Mouse (Mus musculus) central nervous system, embryonic 14 days (tissue): ENCODE measurements around the gene Bst2. TPM values are rescaled to one million over a fixed set of nuclear protein-coding genes. Genes with fewer than 3 reads are reported as not detected.

Experiments used
- polyA plus RNA-seq: library from polyadenylated mRNA; depleted of rRNA; stranded (reverse); fragments of >200 nt; gene quantifications from 2 replicates; pipeline ENCODE4 v1.2.3, GENCODE M21; 2012; rRNA removed

The Bst2 gene
- polyA plus RNA-seq, result 36.4 and 46.8 TPM in 2 replicates

DNA sequence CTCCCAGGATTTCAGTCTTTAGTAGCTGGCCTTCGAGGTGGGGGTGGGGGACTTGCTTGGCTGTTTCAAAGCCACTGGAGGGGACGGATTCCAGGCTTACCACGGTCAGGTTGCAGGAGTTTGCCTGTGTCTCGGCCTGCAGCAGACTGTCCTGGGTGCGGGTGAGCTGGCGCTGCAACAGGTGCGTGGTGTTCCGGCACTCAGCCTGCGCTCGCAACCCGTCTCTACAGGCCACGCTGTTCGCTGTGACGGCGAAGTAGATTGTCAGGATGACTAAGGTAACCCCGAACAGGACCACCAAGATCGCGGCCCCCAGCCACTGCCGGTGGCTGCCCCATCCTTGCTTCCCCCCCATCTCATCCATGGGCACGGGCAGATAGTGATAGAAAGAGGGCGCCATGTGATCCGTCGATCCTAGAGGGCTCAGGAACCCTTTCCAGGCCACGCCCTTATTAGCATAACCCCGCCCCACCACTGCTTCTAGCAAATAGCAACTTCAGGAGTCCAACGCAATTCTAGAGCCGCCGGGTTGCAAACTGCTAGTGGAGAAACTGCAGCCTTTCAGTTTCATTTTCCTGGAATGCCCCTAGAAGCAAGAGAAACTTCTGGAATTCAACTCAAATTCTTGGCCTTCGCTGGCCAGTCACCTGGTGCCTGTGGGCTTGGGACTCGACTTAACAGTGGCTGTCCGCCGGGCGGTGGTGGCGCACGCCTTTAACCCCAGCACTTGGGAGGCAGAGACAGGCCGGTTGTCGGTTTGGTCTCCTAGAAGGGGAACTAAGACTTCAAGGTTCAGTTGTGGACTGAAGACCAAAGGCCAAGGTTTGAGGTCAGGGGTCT, at the start of gene Bst2:
TSS of gene Bst2 (minus strand) at position 429 of the 840 bp plus-strand sequence.

DNA sequence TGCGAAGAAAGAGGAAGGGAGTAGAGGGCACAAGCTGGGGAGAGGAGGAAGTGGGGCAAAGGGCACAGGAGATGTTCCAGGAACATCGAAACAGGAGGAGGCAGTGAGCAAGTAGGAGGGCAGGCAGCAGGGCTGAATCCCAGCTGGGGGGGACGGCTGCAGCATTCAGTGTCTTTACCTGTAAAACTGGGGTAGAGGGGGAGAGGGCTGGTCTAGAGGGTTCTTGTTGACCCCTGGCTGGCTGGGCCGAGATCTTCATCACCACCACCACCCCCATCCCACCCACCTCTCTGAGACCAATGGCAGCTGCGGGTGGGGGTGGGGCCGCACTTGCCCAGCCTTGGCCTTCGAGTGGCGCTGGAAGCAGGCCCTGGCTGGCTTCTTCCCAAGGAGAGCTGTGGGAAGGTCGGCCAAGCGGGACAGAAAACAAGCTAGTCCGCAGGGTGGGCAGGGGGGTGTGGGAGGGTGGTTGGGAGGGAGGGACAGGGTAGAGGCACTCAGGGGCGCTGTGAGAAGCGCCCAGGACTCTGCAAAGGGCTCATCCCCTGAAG, 31.2 kb upstream of the Bst2 start, which contains the start of gene Slc27a1:
TSS of gene Slc27a1 (plus strand) at position 496 of the 551 bp plus-strand sequence.

GRCm38 (mm10) chr8:71566501-71566900, 29.2 kb upstream of the Bst2 start, which contains the start of gene Nxnl1:
Gene Nxnl1 (minus strand): TSS chr8:71566601.

GRCm38 (mm10) chr8:71558071-71558957, 21.1 kb upstream of the Bst2 start, which contains the start of gene Tmem221:
Gene Tmem221 (minus strand): TSS chr8:71558871.

GRCm38 (mm10) chr8:71542632-71543343, 5.5 kb upstream of the Bst2 start, which contains the start of gene Mvb12a:
Gene Mvb12a (plus strand): TSS chr8:71542922.

DNA sequence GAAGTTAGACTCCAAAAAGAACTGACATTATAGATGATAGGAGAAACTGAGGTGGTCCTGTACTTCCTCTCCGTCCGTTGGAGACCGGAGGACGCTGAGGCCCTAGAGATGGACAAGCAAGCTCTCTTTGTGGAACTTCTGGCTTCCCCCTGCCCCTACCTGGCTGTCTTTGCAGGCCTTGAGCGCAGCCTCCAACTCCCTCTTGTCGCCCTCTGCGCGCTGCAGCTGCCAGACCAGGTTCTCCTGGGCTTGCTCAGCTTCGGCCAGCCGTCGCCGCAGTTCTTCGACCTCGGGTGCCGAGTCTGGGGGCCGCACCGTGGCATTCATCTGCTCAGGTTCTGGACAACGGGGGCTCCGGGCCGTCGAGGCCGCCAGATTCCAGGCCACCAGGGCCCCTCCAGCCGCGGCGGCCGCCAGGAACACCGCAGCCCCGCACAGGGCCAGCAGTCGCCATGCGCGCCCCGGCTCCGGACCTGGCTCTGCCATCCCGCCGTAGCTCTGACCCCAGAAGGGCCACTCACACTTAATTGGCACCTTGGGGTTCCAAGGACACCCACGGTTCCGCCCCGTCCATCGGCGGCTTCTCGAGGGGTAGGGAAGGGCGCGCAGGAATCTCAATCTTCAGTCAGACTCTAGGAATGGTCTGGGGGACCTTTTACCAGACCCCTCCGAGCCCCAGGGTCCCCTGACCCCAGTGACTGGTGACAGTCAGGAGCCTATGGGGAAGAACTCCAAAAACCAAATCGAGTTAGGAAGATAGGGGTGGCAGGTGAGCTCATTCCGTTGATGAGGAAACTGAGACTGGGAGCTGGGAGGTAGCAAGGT, 11.8 kb downstream of the Bst2 start, which contains the start of gene Ccdc194:
TSS of gene Ccdc194 (minus strand) at position 486 of the 825 bp plus-strand sequence.

GRCm38 (mm10) chr8:71511644-71512043, 25.6 kb downstream of the Bst2 start, which contains the start of gene Plvap:
Gene Plvap (minus strand): TSS chr8:71511752.

GRCm38 (mm10) chr8:71487691-71488445, 49.4 kb downstream of the Bst2 start, which contains the start of gene Gtpbp3:
Gene Gtpbp3 (plus strand): TSS chr8:71488103.

DNA sequence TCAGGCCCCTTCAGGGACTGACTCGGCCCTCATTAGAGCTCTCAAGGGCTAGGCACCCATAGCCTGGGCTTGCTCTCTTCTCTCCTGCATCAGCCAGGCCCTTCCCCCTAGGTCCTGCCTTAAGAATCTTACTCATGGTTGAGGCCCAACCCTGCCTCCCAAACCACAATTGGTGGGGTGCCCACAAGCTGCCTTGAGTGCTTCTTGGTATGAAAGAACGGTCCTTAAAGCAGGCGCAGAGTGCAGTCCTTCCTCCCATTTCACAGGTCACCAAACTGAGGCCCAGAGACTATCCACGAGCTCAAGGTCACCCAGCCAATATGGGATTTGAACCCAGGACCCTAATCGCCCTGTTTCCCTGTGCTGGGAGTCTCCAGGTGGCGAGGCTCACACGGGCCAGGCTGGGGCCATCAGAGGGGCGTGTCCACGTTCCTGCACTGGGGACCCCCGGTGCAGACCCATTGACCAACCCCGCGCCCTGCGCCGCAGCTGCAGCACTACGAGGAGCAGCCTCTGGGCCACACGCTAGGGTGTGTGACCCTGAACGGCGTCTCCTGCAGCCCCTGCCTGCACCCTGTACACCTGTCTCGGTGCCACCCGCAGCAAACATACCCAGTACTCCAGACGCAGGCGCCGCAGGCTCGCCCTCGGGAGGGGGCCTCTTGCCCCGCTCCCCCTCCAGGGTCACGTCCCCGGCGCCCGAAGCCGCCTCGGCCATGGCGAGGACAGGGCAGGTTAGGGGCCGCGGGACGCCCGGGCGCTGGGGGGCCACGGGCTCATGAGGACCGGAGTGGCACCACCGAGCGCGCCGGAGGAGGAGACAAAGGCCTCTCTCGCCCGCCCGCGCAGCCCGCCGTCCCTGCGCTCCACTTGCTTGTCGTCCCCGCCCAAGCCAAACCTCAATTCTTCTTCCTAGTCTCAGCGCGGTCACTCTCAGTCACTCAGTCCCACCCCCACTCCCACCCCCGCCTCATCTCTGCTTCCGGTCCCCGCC, 51.8 kb downstream of the Bst2 start, which contains the start of gene Ano8:
TSS of gene Ano8 (minus strand) at position 822 of the 994 bp plus-strand sequence.

Other genes with a start within 250 kb of the Bst2 start
- gene Use1, start 170.6 kb downstream of the Bst2 start, polyA plus RNA-seq, result 175 and 182 TPM in 2 replicates
- 5.5 and 5.6 TPM in 2 replicates for gene Ocel1, start 166.2 kb downstream of the Bst2 start, polyA plus RNA-seq
- 41.8 and 52.9 TPM in 2 replicates for gene Nr2f6, start 155.5 kb downstream of the Bst2 start, polyA plus RNA-seq
- gene Ushbp1, start 141.7 kb downstream of the Bst2 start, polyA plus RNA-seq, result 9.2 and 11.1 TPM in 2 replicates
- gene Babam1, start 140.6 kb downstream of the Bst2 start, polyA plus RNA-seq, result 130 and 141 TPM in 2 replicates
- 24.8 and 26.3 TPM in 2 replicates for gene Ankle1, start 131.4 kb downstream of the Bst2 start, polyA plus RNA-seq
- 122 and 130 TPM in 2 replicates for gene Abhd8, start 73.8 kb downstream of the Bst2 start, polyA plus RNA-seq
- 88.1 and 98.9 TPM in 2 replicates for gene Mrpl34, start 72.5 kb downstream of the Bst2 start, polyA plus RNA-seq
- gene Dda1, start 68.3 kb downstream of the Bst2 start, polyA plus RNA-seq, result 167 and 174 TPM in 2 replicates
- gene Ano8, start 51.5 kb downstream of the Bst2 start, polyA plus RNA-seq, result 123 and 140 TPM in 2 replicates
- gene Gtpbp3, start 49.4 kb downstream of the Bst2 start, polyA plus RNA-seq, result 27.1 and 27.9 TPM in 2 replicates
- gene Plvap, start 25.7 kb downstream of the Bst2 start, polyA plus RNA-seq, result 11.4 and 18.7 TPM in 2 replicates
- 0.59 and 0.60 TPM in 2 replicates for gene Ccdc194, start 11.7 kb downstream of the Bst2 start, polyA plus RNA-seq
- 81.1 and 89.0 TPM in 2 replicates for gene Mvb12a, start 5.5 kb upstream of the Bst2 start, polyA plus RNA-seq
- gene Tmem221, start 21.4 kb upstream of the Bst2 start, polyA plus RNA-seq, result 0.05 and 0.15 TPM in 2 replicates
- not detected in 2 replicates for gene Nxnl1, start 29.1 kb upstream of the Bst2 start, polyA plus RNA-seq
- gene Slc27a1, start 31.4 kb upstream of the Bst2 start, polyA plus RNA-seq, result 117 and 122 TPM in 2 replicates
- gene Pgls, start 54.7 kb upstream of the Bst2 start, polyA plus RNA-seq, result 133 and 140 TPM in 2 replicates
- 9.8 and 10.5 TPM in 2 replicates for gene Fam129c, start 60.2 kb upstream of the Bst2 start, polyA plus RNA-seq
- 134 and 175 TPM in 2 replicates for gene Colgalt1, start 73.5 kb upstream of the Bst2 start, polyA plus RNA-seq
- gene Unc13a, start 134.3 kb upstream of the Bst2 start, polyA plus RNA-seq, result 65.1 and 70.6 TPM in 2 replicates
- 4.6 and 6.3 TPM in 2 replicates for gene Jak3, start 138.8 kb upstream of the Bst2 start, polyA plus RNA-seq
- 1.8 and 2.0 TPM in 2 replicates for gene Insl3, start 151.8 kb upstream of the Bst2 start, polyA plus RNA-seq
- 0.51 and 0.57 TPM in 2 replicates for gene B3gnt3, start 164.3 kb upstream of the Bst2 start, polyA plus RNA-seq
- 151 and 159 TPM in 2 replicates for gene Fcho1, start 188.3 kb upstream of the Bst2 start, polyA plus RNA-seq